Mouse (Mus musculus): ENCODE measurements at regions not wholly inside any gene's neighbourhood (a gene's known extent, or its start where the extent isn't known, plus 50 kb on each side); places are given as distances from the start of the nearest gene placed in this dataset.

GRCm38 (mm10) chr12:30726747-30727146 is 142.5 kb downstream of the Tmem18 start:
- CTCF ChIA-PET, result no interaction called here
- DNase-seq (ENCODE audit: low read depth, low spot score), result no peak
- POLR2A ChIA-PET, result no interaction called here
- in situ Hi-C loops (cut with MboI; ENCODE audit: low pct_unique_long_range_greater_than_20kb), result no loop called here
- no peak for ATAC-seq
- no peak for TF ChIP-seq CTCF (IDR thresholded peaks at IDR 0.05)
- peaks cover 4% of the 10 kb centered on the region for H3K27me3 ChIP-seq

- no peak for ATAC-seq
Measured at GRCm38 (mm10) chr12:30729437-30729836, 145.2 kb downstream of the Tmem18 start.

GRCm38 (mm10) chr12:30767621-30768020 is 116.5 kb upstream of the Alkal2 start:
- DNase-seq (ENCODE audit: low read depth, low spot score) (no peak), ATAC-seq (no peak)
- ChIA-PET CTCF (no interaction called here), POLR2A (no interaction called here)
- in situ Hi-C loops (cut with MboI; ENCODE audit: low pct_unique_long_range_greater_than_20kb), result no loop called here
- TF ChIP-seq CTCF (IDR thresholded peaks at IDR 0.05), result no peak
- H3K27me3 ChIP-seq, result no peaks in the 10 kb centered on the region

More at GRCm38 (mm10) chr12:30729437-30729836, 145.2 kb downstream of the Tmem18 start:
- TF ChIP-seq CTCF (IDR thresholded peaks at IDR 0.05), result no peak
- CTCF ChIA-PET, result no interaction called here
- POLR2A ChIA-PET, result no interaction called here
- in situ Hi-C loops (cut with MboI; ENCODE audit: low pct_unique_long_range_greater_than_20kb), result no loop called here
- no peak for DNase-seq (ENCODE audit: low read depth, low spot score)
- peaks cover 7% of the 10 kb centered on the region for H3K27me3 ChIP-seq

GRCm38 (mm10) chr12:30793371-30793770 is 90.8 kb upstream of the Alkal2 start:
- ChIA-PET CTCF (no interaction called here), POLR2A (interaction anchor here (0.6 kb wide), 1 partner anchor 12 kb away, joined by 3 read pairs; no protein-coding TSS in a partner anchor)
- in situ Hi-C loops (cut with MboI; ENCODE audit: low pct_unique_long_range_greater_than_20kb), result no loop called here
- DNase-seq (ENCODE audit: low read depth, low spot score) (no peak), ATAC-seq (no peak)
- no peak for TF ChIP-seq CTCF (IDR thresholded peaks at IDR 0.05)
- no peaks in the 10 kb centered on the region for H3K27me3 ChIP-seq

GRCm38 (mm10) chr12:30816096-30816495 is 68.0 kb upstream of the Alkal2 start:
- POLR2A ChIA-PET, result no interaction called here
- ATAC-seq (no peak), DNase-seq (ENCODE audit: low read depth, low spot score) (no peak)
- peaks cover 27% of the 10 kb centered on the region for H3K27me3 ChIP-seq
- in situ Hi-C loops (cut with MboI; ENCODE audit: low pct_unique_long_range_greater_than_20kb), result no loop called here
- TF ChIP-seq CTCF (IDR thresholded peaks at IDR 0.05), result no peak
- CTCF ChIA-PET, result no interaction called here

- no peak for TF ChIP-seq CTCF (IDR thresholded peaks at IDR 0.05)
- CTCF ChIA-PET, result no interaction called here
- POLR2A ChIA-PET, result no interaction called here
- peaks cover 9% of the 10 kb centered on the region for H3K27me3 ChIP-seq
- in situ Hi-C loops (cut with MboI; ENCODE audit: low pct_unique_long_range_greater_than_20kb), result no loop called here
- ATAC-seq, result no peak
- no peak for DNase-seq (ENCODE audit: low read depth, low spot score)
Measured at GRCm38 (mm10) chr12:30831383-30831782, 52.7 kb upstream of the Alkal2 start.
